Mouse (Mus musculus) adipocyte (in vitro differentiated cells): ENCODE data around the gene Lman2l.
A peak's percentile ranks its signal among the peaks of the same experiment; 100 is the strongest.

Source experiments
- DNase-seq: peaks from one replicate; pipeline ENCODE4 v3.0.0-alpha.2; 2016; ENCODE audit warnings: low spot score

Lman2l gene

GRCm38 (mm10) chr1:36458169-36458568 is 13.1 kb upstream of the Lman2l start:
- DNase-seq: no peak

- DNase-seq: no peak
Observed at GRCm38 (mm10) chr1:36457388-36458014, 12.4 kb upstream of the Lman2l start.

GRCm38 (mm10) chr1:36454055-36454815 is 9.2 kb upstream of the Lman2l start:
- DNase-seq: no peak

- DNase-seq: no peak
Observed at GRCm38 (mm10) chr1:36446841-36447240, 1.8 kb upstream of the Lman2l start.

GRCm38 (mm10) chr1:36446106-36446824 is 1.2 kb upstream of the Lman2l start:
- no peak for DNase-seq

GRCm38 (mm10) chr1:36445508-36445907 is 437 bp upstream of the Lman2l start:
- DNase-seq: no peak

GRCm38 (mm10) chr1:36441101-36441500 is 4.0 kb downstream of the Lman2l start:
- peak; percentile 98 for DNase-seq

GRCm38 (mm10) chr1:36437223-36437622 is 7.8 kb downstream of the Lman2l start:
- no peak for DNase-seq

- no peak for DNase-seq
Observed at GRCm38 (mm10) chr1:36436515-36436914, 8.6 kb downstream of the Lman2l start.

- peak; percentile 50 for DNase-seq
Observed at GRCm38 (mm10) chr1:36435071-36435470, 10.0 kb downstream of the Lman2l start.

- DNase-seq: peak; percentile 18
Observed at GRCm38 (mm10) chr1:36433616-36434015, 11.5 kb downstream of the Lman2l start.

- no peak for DNase-seq
Observed at GRCm38 (mm10) chr1:36432999-36433398, 12.1 kb downstream of the Lman2l start.

- no peak for DNase-seq
Observed at GRCm38 (mm10) chr1:36429511-36429910, 15.6 kb downstream of the Lman2l start.

GRCm38 (mm10) chr1:36404531-36404930 is 40.5 kb downstream of the Lman2l start:
- no peak for DNase-seq

GRCm38 (mm10) chr1:36401509-36401908 is 43.6 kb downstream of the Lman2l start:
- DNase-seq: no peak

GRCm38 (mm10) chr1:36397041-36397440 is 48.0 kb downstream of the Lman2l start:
- DNase-seq: no peak

- DNase-seq: no peak
Observed at GRCm38 (mm10) chr1:36379582-36379981, 65.5 kb downstream of the Lman2l start.

- DNase-seq: no peak
Observed at GRCm38 (mm10) chr1:36378880-36379279, 66.2 kb downstream of the Lman2l start.

- no peak for DNase-seq
Observed at GRCm38 (mm10) chr1:36371934-36372845, 72.9 kb downstream of the Lman2l start, which contains the start of gene Fer1l5. TSS of gene Fer1l5 (plus strand) at chr1:36372291.

- DNase-seq: peak; percentile 89
Observed at GRCm38 (mm10) chr1:36370918-36371317, 74.2 kb downstream of the Lman2l start.
